Mouse (Mus musculus) hindbrain, embryonic 10.5 days (tissue): Measurements from ENCODE around the gene Acap2. TPM values are rescaled to one million over a fixed set of nuclear protein-coding genes. Genes with fewer than 3 reads are reported as not detected.

ENCODE experiments used
- DNase-seq: peaks from one replicate; pipeline ENCODE4 v3.0.0-alpha.2; 2017; ENCODE audit warnings: low spot score
- H3K27ac ChIP-seq: fragments of 300-500 bp; sonication (generic); 2 replicates; pipeline ENCODE4 v1.5.1; 2016; ENCODE audit warnings: mild to moderate bottlenecking, moderate library complexity
- H3K27me3 ChIP-seq: fragments of 300-500 bp; sonication (generic); 2 replicates; pipeline ENCODE4 v1.6.1; 2016; ENCODE audit warnings: mild to moderate bottlenecking; ENCODE audit not compliant: poor library complexity, insufficient read depth, severe bottlenecking
- H3K36me3 ChIP-seq: fragments of 300-500 bp; sonication (generic); 2 replicates; pipeline ENCODE4 v1.6.1; 2016; ENCODE audit warnings: mild to moderate bottlenecking, moderate library complexity
- H3K4me1 ChIP-seq: fragments of 300-500 bp; sonication (generic); replicated peaks from 2 replicates; pipeline ENCODE4 v1.6.1; 2016; ENCODE audit warnings: mild to moderate bottlenecking
- H3K4me3 ChIP-seq: fragments of 300-500 bp; sonication (generic); 2 replicates; pipeline ENCODE4 v1.5.1; 2016; ENCODE audit warnings: mild to moderate bottlenecking, moderate library complexity
- H3K9me3 ChIP-seq: fragments of 300-500 bp; sonication (generic); 2 replicates; pipeline ENCODE4 v1.6.1; 2016; ENCODE audit warnings: mild to moderate bottlenecking, moderate library complexity
- WGBS: fragments of 180-500 bp; shearing (Covaris S2); methylation state at CpG from one replicate; pipeline ENCODE4 v1.1.7; 2016; 5-methylcytosine and 5-hydroxymethylcytosine counted together
- polyA plus RNA-seq: library from polyadenylated mRNA; unstranded; fragments of >200 nt; fragmentation: Nextera tagmentation; extraction: Ambion mirVana; gene quantifications from 2 replicates; pipeline ENCODE4 v1.2.1, GENCODE M21; 2016

Gene Acap2
- polyA plus RNA-seq, 1 experiment from 2014 or later, result 16.8 TPM

GRCm38 (mm10) chr16:31199926-31200789 lies 887 bp downstream of the Acap2 start:
- Histone ChIP-seq H3K27ac (peak overlapping the region; percentile 94), H3K4me1 (peaks cover 32% of the 10 kb centered on the region), H3K4me3 (peak overlapping the region; percentile 98), H3K36me3 (no peaks in the 10 kb centered on the region), H3K9me3 (no peaks in the 10 kb centered on the region), H3K27me3 (no peaks in the 10 kb centered on the region)
- WGBS, result under 1% methylated on average over 56 of the region's 56 CpGs
- peak; percentile 71 for DNase-seq

- H3K27me3 ChIP-seq, result no peaks in the 10 kb centered on the region
- H3K4me1 ChIP-seq, result peaks cover 34% of the 10 kb centered on the region
- H3K4me3 ChIP-seq, result peak overlapping the region; percentile 98
- H3K36me3 ChIP-seq, result no peaks in the 10 kb centered on the region
- H3K9me3 ChIP-seq, result no peaks in the 10 kb centered on the region
- peak overlapping the region; percentile 94 for H3K27ac ChIP-seq
- WGBS, result 8% methylated on average over 14 of the region's 14 CpGs
- peak; percentile 29 for DNase-seq
Observed at GRCm38 (mm10) chr16:31199591-31199925, 1.5 kb downstream of the Acap2 start.

- DNase-seq, result no peak
- H3K9me3 ChIP-seq, result no peaks in the 10 kb centered on the region
- no peaks in the 10 kb centered on the region for H3K27me3 ChIP-seq
- peaks cover 47% of the 10 kb centered on the region for H3K4me1 ChIP-seq
- no peak overlapping the region for H3K27ac ChIP-seq
- WGBS, result 74% methylated on average over 3 of the region's 3 CpGs
- H3K4me3 ChIP-seq, result no peak overlapping the region
- no peaks in the 10 kb centered on the region for H3K36me3 ChIP-seq
Observed at GRCm38 (mm10) chr16:31196971-31197370, 4.1 kb downstream of the Acap2 start.

GRCm38 (mm10) chr16:31192526-31192925 lies 8.5 kb downstream of the Acap2 start:
- no peak for DNase-seq
- H3K4me3 ChIP-seq, result no peak overlapping the region
- H3K36me3 ChIP-seq, result no peaks in the 10 kb centered on the region
- H3K4me1 ChIP-seq, result peaks cover 23% of the 10 kb centered on the region
- WGBS, result 67% methylated on average over 3 of the region's 3 CpGs
- no peaks in the 10 kb centered on the region for H3K27me3 ChIP-seq
- H3K27ac ChIP-seq, result 0 out of 2 replicates have a peak overlapping the region, but pooled peaks have one; percentile 29
- H3K9me3 ChIP-seq, result no peaks in the 10 kb centered on the region

- no peak overlapping the region for H3K27ac ChIP-seq
- WGBS, result 65% methylated on average over 6 of the region's 6 CpGs
- no peak for DNase-seq
Observed at GRCm38 (mm10) chr16:31191818-31192217, 9.2 kb downstream of the Acap2 start.

GRCm38 (mm10) chr16:31190426-31190825 lies 10.6 kb downstream of the Acap2 start:
- Histone ChIP-seq H3K27me3 (no peaks in the 10 kb centered on the region), H3K4me3 (no peak overlapping the region), H3K4me1 (peaks cover 27% of the 10 kb centered on the region), H3K36me3 (no peaks in the 10 kb centered on the region), H3K9me3 (no peaks in the 10 kb centered on the region), H3K27ac (no peak overlapping the region)
- WGBS, result 95% methylated on average over 8 of the region's 8 CpGs
- no peak for DNase-seq

More at GRCm38 (mm10) chr16:31191818-31192217, 9.2 kb downstream of the Acap2 start:
- Histone ChIP-seq H3K4me3 (no peak overlapping the region), H3K27me3 (no peaks in the 10 kb centered on the region), H3K36me3 (no peaks in the 10 kb centered on the region), H3K4me1 (peaks cover 23% of the 10 kb centered on the region), H3K9me3 (no peaks in the 10 kb centered on the region)

- DNase-seq, result no peak
- Histone ChIP-seq H3K36me3 (no peaks in the 10 kb centered on the region), H3K9me3 (no peaks in the 10 kb centered on the region), H3K27me3 (no peaks in the 10 kb centered on the region), H3K4me1 (peaks cover 30% of the 10 kb centered on the region), H3K27ac (no peak overlapping the region), H3K4me3 (no peak overlapping the region)
- 91% methylated on average over 5 of the region's 5 CpGs for WGBS
Observed at GRCm38 (mm10) chr16:31189291-31189690, 11.8 kb downstream of the Acap2 start.

- no peak overlapping the region for H3K4me3 ChIP-seq
- no peak overlapping the region for H3K27ac ChIP-seq
- WGBS, result 90% methylated on average over 2 of the region's 2 CpGs
- no peaks in the 10 kb centered on the region for H3K9me3 ChIP-seq
- H3K27me3 ChIP-seq, result no peaks in the 10 kb centered on the region
- peaks cover 35% of the 10 kb centered on the region for H3K4me1 ChIP-seq
- DNase-seq, result no peak
- H3K36me3 ChIP-seq, result no peaks in the 10 kb centered on the region
Observed at GRCm38 (mm10) chr16:31188799-31189198, 12.2 kb downstream of the Acap2 start.

- Histone ChIP-seq H3K9me3 (no peaks in the 10 kb centered on the region), H3K4me3 (no peak overlapping the region), H3K27ac (0 out of 2 replicates have a peak overlapping the region, but pooled peaks have one; percentile 8), H3K27me3 (no peaks in the 10 kb centered on the region), H3K4me1 (peaks cover 35% of the 10 kb centered on the region), H3K36me3 (no peaks in the 10 kb centered on the region)
- DNase-seq, result no peak
- 63% methylated on average over 6 of the region's 6 CpGs for WGBS
Observed at GRCm38 (mm10) chr16:31188270-31188669, 12.8 kb downstream of the Acap2 start.

- no peaks in the 10 kb centered on the region for H3K27me3 ChIP-seq
- DNase-seq, result no peak
- no peak overlapping the region for H3K27ac ChIP-seq
- H3K4me1 ChIP-seq, result peaks cover 27% of the 10 kb centered on the region
- WGBS, result 91% methylated on average over 1 of the region's 1 CpGs
- H3K4me3 ChIP-seq, result no peak overlapping the region
- H3K36me3 ChIP-seq, result no peaks in the 10 kb centered on the region
- no peaks in the 10 kb centered on the region for H3K9me3 ChIP-seq
Observed at GRCm38 (mm10) chr16:31187192-31187591, 13.9 kb downstream of the Acap2 start.

GRCm38 (mm10) chr16:31185757-31186156 lies 15.3 kb downstream of the Acap2 start:
- H3K27me3 ChIP-seq, result no peaks in the 10 kb centered on the region
- no peak overlapping the region for H3K4me3 ChIP-seq
- 93% methylated on average over 2 of the region's 2 CpGs for WGBS
- H3K27ac ChIP-seq, result no peak overlapping the region
- H3K4me1 ChIP-seq, result peaks cover 21% of the 10 kb centered on the region
- no peaks in the 10 kb centered on the region for H3K36me3 ChIP-seq
- H3K9me3 ChIP-seq, result no peaks in the 10 kb centered on the region
- no peak for DNase-seq

- 73% methylated on average over 4 of the region's 4 CpGs for WGBS
- peaks cover 24% of the 10 kb centered on the region for H3K4me1 ChIP-seq
- H3K27me3 ChIP-seq, result no peaks in the 10 kb centered on the region
- no peak overlapping the region for H3K4me3 ChIP-seq
- H3K27ac ChIP-seq, result no peak overlapping the region
- H3K9me3 ChIP-seq, result no peaks in the 10 kb centered on the region
- H3K36me3 ChIP-seq, result no peaks in the 10 kb centered on the region
- no peak for DNase-seq
Observed at GRCm38 (mm10) chr16:31184727-31185126, 16.3 kb downstream of the Acap2 start.

- no peaks in the 10 kb centered on the region for H3K27me3 ChIP-seq
- no peak for DNase-seq
- H3K36me3 ChIP-seq, result no peaks in the 10 kb centered on the region
- H3K4me3 ChIP-seq, result no peak overlapping the region
- no peak overlapping the region for H3K27ac ChIP-seq
- WGBS, result 80% methylated on average over 9 of the region's 9 CpGs
- H3K9me3 ChIP-seq, result no peaks in the 10 kb centered on the region
- H3K4me1 ChIP-seq, result peaks cover 23% of the 10 kb centered on the region
Observed at GRCm38 (mm10) chr16:31182576-31182975, 18.5 kb downstream of the Acap2 start.
